Mouse (Mus musculus) liver, embryonic 13.5 days (tissue): ENCODE results near the gene Cpa5. TPM values are rescaled to one million over a fixed set of nuclear protein-coding genes. Genes with fewer than 3 reads are reported as not detected.
A peak's percentile ranks its signal among the peaks of the same experiment; 100 is the strongest.

Experiments
- ATAC-seq: fragments of 200-750 bp; cut with Nextera tagmentation; 2 replicates; pipeline ENCODE4 v1.8.0; 2017; ENCODE audit warnings: low read depth, mild to moderate bottlenecking, moderate number of reproducible peaks, moderate library complexity
- DNase-seq: peaks from one replicate; pipeline ENCODE4 v3.0.0; 2022
- H3K27ac ChIP-seq: fragments of 300-500 bp; sonication (generic); 2 replicates; pipeline ENCODE4 v1.5.1; 2015; ENCODE audit warnings: moderate library complexity, mild to moderate bottlenecking, inconsistent platforms
- H3K27me3 ChIP-seq: fragments of 300-500 bp; sonication (generic); 2 replicates; pipeline ENCODE4 v1.6.1; 2015; ENCODE audit warnings: mild to moderate bottlenecking, inconsistent platforms
- H3K36me3 ChIP-seq: fragments of 300-500 bp; sonication (generic); 2 replicates; pipeline ENCODE4 v1.6.1; 2015; ENCODE audit warnings: mild to moderate bottlenecking, inconsistent platforms
- H3K4me1 ChIP-seq: fragments of 300-500 bp; sonication (generic); replicated peaks from 2 replicates; pipeline ENCODE4 v1.6.1; 2015; ENCODE audit warnings: inconsistent platforms
- H3K4me2 ChIP-seq: fragments of 300-500 bp; sonication (generic); 2 replicates; pipeline ENCODE4 v1.6.1; 2015; ENCODE audit warnings: inconsistent platforms, mild to moderate bottlenecking, moderate library complexity
- H3K4me3 ChIP-seq: fragments of 300-500 bp; sonication (generic); replicated peaks from 2 replicates; pipeline ENCODE4 v1.5.1; 2015; ENCODE audit warnings: mild to moderate bottlenecking, inconsistent platforms
- H3K9ac ChIP-seq: fragments of 300-500 bp; sonication (generic); 2 replicates; pipeline ENCODE4 v1.6.1; 2015; ENCODE audit warnings: mild to moderate bottlenecking, inconsistent platforms
- H3K9me3 ChIP-seq: fragments of 300-500 bp; sonication (generic); replicated peaks from 2 replicates; pipeline ENCODE4 v1.6.1; 2016; ENCODE audit warnings: inconsistent platforms
- WGBS: fragments of 180-500 bp; shearing (Covaris S2); methylation state at CpG from one replicate; pipeline ENCODE4 v1.1.7; 2015; ENCODE audit not compliant: insufficient replicate concordance; 5-methylcytosine and 5-hydroxymethylcytosine counted together
- polyA plus RNA-seq: library from polyadenylated mRNA; unstranded; fragments of >200 nt; fragmentation: Nextera tagmentation; extraction: Ambion mirVana; gene quantifications from 2 replicates; pipeline ENCODE4 v1.2.1, GENCODE M21; 2015

Cpa5 gene
- polyA plus RNA-seq, 1 experiment from 2014 or later, result not detected

- Histone ChIP-seq H3K9ac (no peak overlapping the region), H3K4me2 (no peak overlapping the region), H3K36me3 (no peaks in the 10 kb centered on the region), H3K4me3 (no peak overlapping the region), H3K27me3 (no peaks in the 10 kb centered on the region), H3K27ac (no peak overlapping the region), H3K4me1 (no peaks in the 10 kb centered on the region), H3K9me3 (no peaks in the 10 kb centered on the region)
- 69% methylated on average over 17 of the region's 17 CpGs for WGBS
- DNase-seq (no peak), ATAC-seq (no peak)
Measured at GRCm38 (mm10) chr6:30579961-30580840, 30.6 kb upstream of the Cpa5 start.

DNA sequence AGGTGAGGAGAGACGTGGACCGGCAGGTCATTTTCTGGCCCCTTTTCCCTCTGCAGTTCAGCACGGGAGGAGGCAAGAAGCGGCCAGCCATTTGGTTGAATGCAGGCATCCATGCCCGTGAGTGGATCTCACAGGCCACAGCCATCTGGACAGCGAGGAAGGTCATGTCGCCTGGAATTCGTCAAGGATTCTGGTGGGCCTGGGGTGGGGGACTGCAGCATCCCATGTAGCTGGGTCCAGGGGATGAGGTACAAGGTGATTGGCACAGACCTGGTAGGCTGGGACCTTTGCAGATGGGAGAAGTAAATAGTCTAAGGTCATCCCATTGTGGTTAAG, 30.0 kb upstream of the Cpa5 start:
- DNase-seq (no peak), ATAC-seq (no peak)
- no peaks in the 10 kb centered on the region for H3K27me3 ChIP-seq
- H3K4me2 ChIP-seq, result no peak overlapping the region
- no peak overlapping the region for H3K27ac ChIP-seq
- H3K9me3 ChIP-seq, result no peaks in the 10 kb centered on the region
- no peaks in the 10 kb centered on the region for H3K4me1 ChIP-seq
- no peaks in the 10 kb centered on the region for H3K36me3 ChIP-seq
- no peak overlapping the region for H3K4me3 ChIP-seq
- no peak overlapping the region for H3K9ac ChIP-seq
- WGBS, result 75% methylated on average over 8 of the region's 8 CpGs

DNA sequence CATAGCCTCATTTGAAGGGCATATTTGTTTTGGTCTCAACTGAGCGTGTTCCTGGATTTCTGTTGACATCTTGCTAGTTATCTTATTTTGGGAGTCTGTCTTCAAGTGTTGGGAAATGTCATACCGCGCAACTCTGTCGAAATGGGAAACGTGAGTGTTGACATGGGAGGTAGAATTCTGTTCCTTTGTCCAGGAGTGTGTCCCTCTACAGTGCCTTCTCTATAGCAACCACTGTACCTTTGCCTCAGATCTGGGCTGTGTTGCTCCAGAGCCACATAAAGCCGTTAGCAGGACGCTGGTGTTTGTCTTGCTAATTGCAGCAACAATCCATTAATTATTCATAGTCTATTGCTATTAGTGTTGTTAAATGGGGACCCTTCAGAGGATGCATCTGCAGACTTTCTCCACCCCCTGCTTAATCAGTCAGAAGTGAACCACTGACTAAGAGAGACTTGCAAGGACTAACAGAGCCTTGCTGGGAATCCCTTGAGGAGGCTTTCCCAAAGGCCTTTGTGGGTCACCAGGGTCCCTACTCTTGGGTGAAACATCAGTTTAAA, 23.8 kb upstream of the Cpa5 start:
- H3K27ac ChIP-seq, result no peak overlapping the region
- ATAC-seq (no peak), DNase-seq (no peak)
- H3K4me1 ChIP-seq, result no peaks in the 10 kb centered on the region
- no peak overlapping the region for H3K9ac ChIP-seq
- no peak overlapping the region for H3K4me2 ChIP-seq
- H3K27me3 ChIP-seq, result no peaks in the 10 kb centered on the region
- no peaks in the 10 kb centered on the region for H3K36me3 ChIP-seq
- no peaks in the 10 kb centered on the region for H3K9me3 ChIP-seq
- no peak overlapping the region for H3K4me3 ChIP-seq
- WGBS, result 62% methylated on average over 7 of the region's 7 CpGs

GRCm38 (mm10) chr6:30589819-30590218, 21.0 kb upstream of the Cpa5 start:
- no peak for DNase-seq
- H3K9ac ChIP-seq, result no peak overlapping the region
- H3K36me3 ChIP-seq, result no peaks in the 10 kb centered on the region
- H3K4me1 ChIP-seq, result no peaks in the 10 kb centered on the region
- peak overlapping the region; percentile 43; the same call in 1 of the 2 replicates for H3K27ac ChIP-seq
- no peak for ATAC-seq
- H3K4me3 ChIP-seq, result no peak overlapping the region
- H3K27me3 ChIP-seq, result no peaks in the 10 kb centered on the region
- no peaks in the 10 kb centered on the region for H3K9me3 ChIP-seq
- WGBS, result 20% methylated on average over 2 of the region's 2 CpGs
- H3K4me2 ChIP-seq, result no peak overlapping the region

- H3K4me3 ChIP-seq, result no peak overlapping the region
- H3K9me3 ChIP-seq, result no peaks in the 10 kb centered on the region
- WGBS, result 38% methylated on average over 5 of the region's 5 CpGs
- H3K4me1 ChIP-seq, result no peaks in the 10 kb centered on the region
- ATAC-seq (no peak), DNase-seq (no peak)
- no peak overlapping the region for H3K4me2 ChIP-seq
- no peak overlapping the region for H3K27ac ChIP-seq
- no peaks in the 10 kb centered on the region for H3K27me3 ChIP-seq
- no peak overlapping the region for H3K9ac ChIP-seq
- H3K36me3 ChIP-seq, result no peaks in the 10 kb centered on the region
Measured at GRCm38 (mm10) chr6:30591851-30592404, 18.9 kb upstream of the Cpa5 start.

DNA sequence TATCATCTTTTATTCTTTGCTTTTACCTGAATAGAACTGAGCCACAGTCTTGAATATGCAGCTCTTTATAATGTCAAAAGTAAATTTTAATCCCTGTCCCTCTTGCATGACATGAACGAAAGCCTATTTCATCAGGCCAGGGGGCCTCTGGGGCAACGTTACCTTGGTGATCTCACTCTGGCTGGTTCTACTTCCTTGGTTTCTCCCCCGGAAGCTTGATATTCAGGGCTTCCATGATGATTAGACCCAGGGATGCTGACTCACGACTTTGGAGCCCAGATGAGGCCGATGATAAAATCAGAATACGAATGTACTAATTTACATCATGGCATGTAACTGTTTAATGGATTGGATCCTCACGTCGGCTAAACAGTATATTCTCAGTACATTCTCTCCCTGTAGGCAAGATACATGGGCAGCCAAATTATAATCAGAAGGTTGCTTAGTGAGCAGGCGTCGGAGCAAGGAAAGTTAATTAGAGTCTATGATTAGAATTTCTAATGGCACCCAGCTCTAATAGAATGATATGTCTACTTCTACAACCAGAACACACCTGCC, 18.3 kb upstream of the Cpa5 start:
- no peaks in the 10 kb centered on the region for H3K36me3 ChIP-seq
- no peak overlapping the region for H3K4me3 ChIP-seq
- DNase-seq, result no peak
- no peaks in the 10 kb centered on the region for H3K9me3 ChIP-seq
- WGBS, result 63% methylated on average over 10 of the region's 10 CpGs
- H3K27me3 ChIP-seq, result no peaks in the 10 kb centered on the region
- H3K9ac ChIP-seq, result no peak overlapping the region
- no peak overlapping the region for H3K27ac ChIP-seq
- no peak overlapping the region for H3K4me2 ChIP-seq
- ATAC-seq, result no peak
- H3K4me1 ChIP-seq, result no peaks in the 10 kb centered on the region

DNA sequence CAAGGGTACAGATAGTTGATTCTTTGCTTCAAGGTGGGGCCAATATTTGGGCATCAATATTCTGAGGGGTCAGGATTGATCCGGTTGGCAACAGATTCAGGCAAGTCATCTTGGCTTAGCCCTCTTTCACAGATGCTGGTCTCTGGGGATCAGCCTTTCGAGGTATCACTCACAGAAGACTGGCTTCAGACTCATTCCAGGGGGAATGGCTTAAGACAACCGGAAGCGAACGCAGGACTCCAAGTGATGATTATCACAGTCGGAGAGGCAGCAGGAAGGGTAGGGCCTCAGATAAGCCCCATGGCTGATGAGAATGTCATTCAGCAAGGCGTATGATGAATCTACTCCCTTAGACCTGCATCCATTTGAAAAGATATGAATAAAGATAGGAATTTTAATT, 16.4 kb upstream of the Cpa5 start:
- Histone ChIP-seq H3K27ac (no peak overlapping the region), H3K4me1 (no peaks in the 10 kb centered on the region), H3K27me3 (no peaks in the 10 kb centered on the region), H3K4me2 (no peak overlapping the region), H3K9ac (no peak overlapping the region), H3K4me3 (no peak overlapping the region), H3K9me3 (no peaks in the 10 kb centered on the region), H3K36me3 (no peaks in the 10 kb centered on the region)
- 31% methylated on average over 7 of the region's 7 CpGs for WGBS
- ATAC-seq (no peak), DNase-seq (no peak)

- Histone ChIP-seq H3K4me3 (no peak overlapping the region), H3K27me3 (no peaks in the 10 kb centered on the region), H3K27ac (no peak overlapping the region), H3K9me3 (no peaks in the 10 kb centered on the region), H3K4me1 (no peaks in the 10 kb centered on the region), H3K9ac (no peak overlapping the region), H3K36me3 (no peaks in the 10 kb centered on the region), H3K4me2 (no peak overlapping the region)
- 70% methylated on average over 8 of the region's 8 CpGs for WGBS
- DNase-seq, result no peak
- no peak for ATAC-seq
Measured at GRCm38 (mm10) chr6:30596230-30596898, 14.4 kb upstream of the Cpa5 start.

- Histone ChIP-seq H3K27ac (no peak overlapping the region), H3K4me3 (no peak overlapping the region), H3K9ac (no peak overlapping the region), H3K36me3 (no peaks in the 10 kb centered on the region), H3K9me3 (no peaks in the 10 kb centered on the region), H3K4me2 (no peak overlapping the region), H3K4me1 (no peaks in the 10 kb centered on the region), H3K27me3 (no peaks in the 10 kb centered on the region)
- WGBS, result 46% methylated on average over 3 of the region's 3 CpGs
- ATAC-seq (no peak), DNase-seq (no peak)
Measured at GRCm38 (mm10) chr6:30600033-30600432, 10.8 kb upstream of the Cpa5 start.

- H3K9me3 ChIP-seq, result no peaks in the 10 kb centered on the region
- H3K4me3 ChIP-seq, result no peak overlapping the region
- H3K4me1 ChIP-seq, result no peaks in the 10 kb centered on the region
- DNase-seq, result no peak
- H3K27me3 ChIP-seq, result no peaks in the 10 kb centered on the region
- ATAC-seq, result no peak
- no peaks in the 10 kb centered on the region for H3K36me3 ChIP-seq
- H3K27ac ChIP-seq, result no peak overlapping the region
- no peak overlapping the region for H3K4me2 ChIP-seq
- WGBS, result 52% methylated on average over 1 of the region's 1 CpGs
- H3K9ac ChIP-seq, result no peak overlapping the region
Measured at GRCm38 (mm10) chr6:30600995-30601394, 9.8 kb upstream of the Cpa5 start.

GRCm38 (mm10) chr6:30604342-30604867, 6.4 kb upstream of the Cpa5 start:
- Histone ChIP-seq H3K27ac (no peak overlapping the region), H3K36me3 (no peaks in the 10 kb centered on the region), H3K4me3 (no peak overlapping the region), H3K27me3 (no peaks in the 10 kb centered on the region), H3K4me1 (no peaks in the 10 kb centered on the region), H3K4me2 (no peak overlapping the region), H3K9ac (no peak overlapping the region), H3K9me3 (no peaks in the 10 kb centered on the region)
- ATAC-seq, result no peak
- 60% methylated on average over 7 of the region's 7 CpGs for WGBS
- DNase-seq, result no peak
